Mouse (Mus musculus): ENCODE measurements around the gene Olfr554. TPM values are rescaled to one million over a fixed set of nuclear protein-coding genes. Genes with fewer than 3 reads are reported as not detected.
A peak's percentile ranks its signal among the peaks of the same experiment; 100 is the strongest.
"Not testable (repeated sequence)": the region's sequence is repeated elsewhere in the genome, so short reads cannot be mapped to it uniquely, and the experiment has no call there.

The Olfr554 gene
- total RNA-seq (2017): 0.47 TPM in 1 of 2 replicates, not detected in the other

DNA sequence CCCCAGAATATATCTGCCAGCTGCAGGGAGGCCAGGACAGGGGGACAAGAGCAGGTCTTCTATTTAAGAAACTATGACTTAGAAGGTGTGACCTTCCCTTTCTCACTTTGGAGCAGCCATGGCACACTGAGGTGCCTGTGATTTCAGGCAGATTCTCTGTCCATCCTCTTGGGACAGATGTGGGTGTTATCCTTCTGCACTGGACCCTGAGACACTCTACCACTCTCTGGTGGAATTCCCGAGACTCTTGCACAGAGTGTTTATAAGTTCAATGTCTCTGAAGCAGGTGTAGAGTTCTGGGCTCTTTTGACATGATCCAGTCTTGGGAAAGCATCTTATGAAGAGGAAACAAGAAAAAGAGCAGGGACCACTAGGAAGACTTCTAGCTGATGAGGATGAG, at the start of gene Olfr554:
Gene Olfr554 (plus strand): TSS at position 301 of the 400 bp plus-strand sequence.
- ATAC-seq (ENCODE audit: extremely low read depth, insufficient number of reproducible peaks, low FRiP score, poor library complexity, severe bottlenecking): no peak

DNA sequence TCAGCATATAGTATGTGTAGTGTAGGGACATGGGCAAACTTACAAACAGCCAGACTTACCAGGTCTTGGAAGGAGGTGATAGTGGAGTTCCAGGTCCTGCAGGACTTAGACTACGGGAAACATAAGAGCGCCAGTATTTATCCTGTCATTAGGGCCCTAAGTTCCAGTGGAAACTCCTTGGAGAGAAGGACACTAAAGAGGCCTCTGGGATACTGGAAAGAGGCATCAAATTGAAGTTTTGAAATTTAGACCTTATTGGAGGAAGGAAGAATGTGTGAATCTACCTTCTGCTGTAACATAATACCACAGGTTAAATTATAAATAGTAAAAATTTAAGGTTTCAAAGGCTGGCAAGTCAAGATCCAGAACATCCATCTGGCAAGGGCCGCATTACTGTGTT, 46.4 kb upstream of the Olfr554 start, which contains the start of gene Olfr551:
Gene Olfr551 (minus strand): TSS at position 101 of the 400 bp plus-strand sequence.
- ATAC-seq (ENCODE audit: extremely low read depth, insufficient number of reproducible peaks, low FRiP score, poor library complexity, severe bottlenecking): no peak

DNA sequence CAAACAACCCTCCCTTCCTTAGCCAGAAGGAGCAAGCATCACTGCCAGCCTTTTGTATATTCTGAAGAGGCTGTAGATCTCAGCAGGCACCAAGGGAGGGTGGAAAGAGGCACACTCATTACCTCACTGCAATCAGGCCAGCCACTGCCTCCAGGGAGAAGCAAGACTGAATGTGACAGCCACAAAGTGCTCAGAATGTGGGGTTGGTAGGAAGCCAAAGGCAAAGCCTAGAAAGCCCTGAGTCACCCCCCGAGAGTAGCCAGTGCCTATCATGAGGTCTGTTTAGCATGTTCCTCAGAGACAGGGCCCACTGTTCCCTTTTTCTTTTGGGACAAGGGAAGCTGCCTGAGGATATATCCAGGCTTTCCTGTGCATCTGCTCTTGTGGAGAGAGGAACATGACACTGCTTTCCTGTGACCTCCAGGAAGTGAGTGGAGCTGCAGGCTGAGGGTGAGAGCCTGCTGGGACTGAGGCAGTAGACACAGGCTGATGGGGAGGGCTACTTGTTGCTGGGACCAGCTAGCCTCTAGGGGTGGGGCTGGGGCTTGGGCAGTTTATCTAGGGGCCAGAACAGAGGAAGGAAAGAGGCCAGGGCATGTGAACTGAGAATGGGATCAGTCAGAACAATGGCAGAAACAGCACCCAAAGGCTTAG, 40.7 kb upstream of the Olfr554 start, which contains the start of gene Olfr552:
Gene Olfr552 (plus strand): TSS at position 393 of the 654 bp plus-strand sequence.
- ATAC-seq (ENCODE audit: extremely low read depth, insufficient number of reproducible peaks, low FRiP score, poor library complexity, severe bottlenecking): no peak

- no peak for ATAC-seq (ENCODE audit: extremely low read depth, insufficient number of reproducible peaks, low FRiP score, poor library complexity, severe bottlenecking)
These were observed 20.1 kb upstream of the Olfr554 start, which contains the start of gene Olfr553 for GRCm38 (mm10) chr7:102618118-102618517. Gene Olfr553 (minus strand): TSS chr7:102618218.

DNA sequence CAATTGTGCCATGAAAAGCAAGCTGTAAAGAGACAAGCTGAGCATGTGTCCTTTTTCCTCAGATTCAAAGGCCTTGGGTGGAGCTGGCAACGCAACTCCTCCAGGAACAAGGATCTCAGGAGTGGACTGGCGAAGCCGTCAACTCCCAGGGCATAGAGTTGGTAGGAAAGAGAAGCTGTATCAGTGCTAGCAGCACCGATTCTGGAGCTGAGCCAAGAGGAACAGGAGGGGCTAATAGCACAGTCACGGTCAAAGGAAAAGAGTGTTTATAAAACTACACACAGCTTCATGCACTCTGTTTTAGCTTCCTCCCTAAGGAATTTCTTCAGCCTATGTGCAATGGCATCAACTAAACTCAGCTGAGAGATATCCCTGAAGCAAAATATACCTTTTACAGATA, 18.6 kb upstream of the Olfr554 start:
- ATAC-seq (ENCODE audit: extremely low read depth, insufficient number of reproducible peaks, low FRiP score, poor library complexity, severe bottlenecking): no peak

DNA sequence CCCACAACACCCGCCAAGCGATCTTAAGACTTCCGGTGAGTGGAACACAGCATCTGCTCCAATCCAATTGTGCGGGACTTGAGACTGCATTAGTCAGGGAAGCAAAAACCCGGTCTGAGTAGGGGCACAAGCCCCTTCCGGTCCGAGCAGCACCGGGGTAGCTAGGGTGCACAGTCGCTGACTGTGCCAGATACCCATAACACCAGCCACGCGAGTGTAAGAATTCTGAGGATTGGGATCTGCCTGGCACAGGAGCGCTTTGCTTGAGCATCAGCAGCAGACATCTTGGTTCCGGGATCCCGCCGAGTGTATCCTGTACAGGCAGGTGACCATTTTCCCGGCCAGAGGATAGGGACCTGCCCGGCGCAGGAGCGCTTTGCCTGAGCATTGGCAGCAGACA, 17.9 kb upstream of the Olfr554 start:
- ATAC-seq (ENCODE audit: extremely low read depth, insufficient number of reproducible peaks, low FRiP score, poor library complexity, severe bottlenecking): not testable (repeated sequence)

DNA sequence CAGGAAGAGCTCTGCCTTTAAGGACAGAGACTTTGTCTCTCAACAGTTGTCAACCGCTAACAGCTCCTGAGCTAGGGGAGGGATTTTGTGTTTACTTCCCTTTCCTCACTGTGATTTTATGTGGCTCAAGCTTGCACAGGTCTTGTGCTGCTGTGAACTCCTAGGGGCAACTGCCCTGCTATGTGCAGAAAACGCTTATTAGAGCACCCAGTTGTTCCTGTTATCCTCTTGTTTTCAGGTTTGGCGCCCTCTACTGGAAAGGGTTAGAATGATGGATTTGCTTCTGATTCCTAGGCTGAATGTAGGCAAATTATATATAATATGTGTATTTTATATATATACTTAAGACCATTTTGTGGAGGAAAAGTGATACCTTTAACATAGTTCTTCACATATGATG, 1.6 kb upstream of the Olfr554 start:
- ATAC-seq (ENCODE audit: extremely low read depth, insufficient number of reproducible peaks, low FRiP score, poor library complexity, severe bottlenecking): peak; percentile 58; the same call in 1 of the 2 replicates

DNA sequence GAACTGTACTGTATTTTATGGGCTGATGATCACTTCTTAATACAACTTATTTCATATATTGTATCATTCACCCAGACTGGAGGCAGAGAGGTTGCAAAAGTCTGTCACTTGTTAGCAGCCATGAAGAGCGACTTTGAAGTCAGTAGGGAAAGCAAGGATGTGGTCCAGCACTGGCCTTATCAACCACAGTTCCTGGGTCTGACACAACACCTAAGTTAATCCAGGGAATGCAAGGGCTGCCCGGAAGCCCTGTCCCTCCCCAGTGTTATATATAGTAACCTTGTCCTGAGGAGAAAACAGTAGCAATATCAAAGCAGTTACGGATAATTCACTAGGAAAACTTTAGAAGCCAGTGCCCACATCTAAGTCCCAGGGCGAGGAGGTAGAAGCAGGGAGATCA, 6.7 kb downstream of the Olfr554 start:
- not testable (repeated sequence) for ATAC-seq (ENCODE audit: extremely low read depth, insufficient number of reproducible peaks, low FRiP score, poor library complexity, severe bottlenecking)

GRCm38 (mm10) chr7:102658523-102658922, 20.3 kb downstream of the Olfr554 start, which contains the start of gene Olfr555:
Gene Olfr555 (plus strand): TSS chr7:102658823.
- ATAC-seq (ENCODE audit: extremely low read depth, insufficient number of reproducible peaks, low FRiP score, poor library complexity, severe bottlenecking): no peak

DNA sequence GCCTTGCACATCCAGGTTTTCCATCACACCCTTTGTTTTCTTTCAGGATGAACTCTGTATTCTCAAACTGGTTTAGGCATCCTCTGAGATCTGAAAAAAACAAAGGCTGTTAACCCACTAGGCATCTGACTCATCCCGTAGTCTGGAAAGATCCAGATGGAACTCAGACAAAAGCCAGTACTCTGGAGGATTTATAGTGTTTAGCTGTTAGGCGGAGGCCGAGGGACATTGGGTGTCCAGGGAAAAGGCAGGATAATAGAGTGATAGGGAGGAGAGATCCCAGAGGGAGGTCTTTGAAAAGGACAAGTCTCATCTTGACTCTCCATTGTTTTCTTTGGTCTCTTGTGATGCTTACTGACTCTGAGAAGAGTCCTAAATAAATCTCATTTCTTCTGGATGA, 26.4 kb downstream of the Olfr554 start, which contains the start of gene Olfr556:
Gene Olfr556 (plus strand): TSS at position 301 of the 400 bp plus-strand sequence.
- no peak for ATAC-seq (ENCODE audit: extremely low read depth, insufficient number of reproducible peaks, low FRiP score, poor library complexity, severe bottlenecking)

DNA sequence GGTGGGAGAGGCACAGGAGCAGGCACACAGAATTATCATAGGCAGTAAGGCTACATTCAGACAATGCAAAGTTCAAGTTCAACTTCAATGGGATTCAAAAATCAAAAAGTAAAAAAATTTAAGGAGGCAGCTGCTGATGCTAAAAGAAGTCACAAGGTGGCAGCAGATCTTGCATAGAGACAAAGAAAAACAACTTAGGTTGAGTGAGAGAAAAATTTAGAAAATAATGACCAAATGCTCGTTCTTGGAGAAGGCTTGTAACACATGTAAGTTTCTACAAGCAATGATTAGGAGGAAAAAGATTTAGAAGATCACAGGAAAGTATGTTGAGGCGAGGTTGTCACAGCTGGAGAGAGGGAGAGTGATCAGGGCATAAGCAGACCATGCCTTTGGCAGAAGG, 27.1 kb downstream of the Olfr554 start:
- ATAC-seq (ENCODE audit: extremely low read depth, insufficient number of reproducible peaks, low FRiP score, poor library complexity, severe bottlenecking): no peak

DNA sequence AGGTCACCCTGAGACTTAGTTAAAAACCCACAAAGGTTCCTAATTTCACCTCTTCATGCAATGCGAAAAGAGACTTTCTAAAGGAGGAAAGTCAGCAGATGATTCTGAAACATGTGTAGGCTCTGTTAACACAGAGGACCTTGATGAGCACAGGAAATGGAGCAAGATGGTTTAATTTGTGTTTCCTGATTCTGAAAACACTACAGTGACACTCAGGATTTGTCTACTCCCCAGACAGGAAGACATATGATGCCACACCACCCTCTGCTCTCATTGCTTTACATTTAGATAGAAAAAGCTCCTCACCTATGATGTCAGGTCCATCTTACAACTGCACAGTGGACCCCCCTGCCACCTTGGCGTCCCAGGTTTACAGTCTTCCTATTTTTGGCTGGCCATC, 38.0 kb downstream of the Olfr554 start:
- no peak for ATAC-seq (ENCODE audit: extremely low read depth, insufficient number of reproducible peaks, low FRiP score, poor library complexity, severe bottlenecking)

GRCm38 (mm10) chr7:102681916-102682315, 43.7 kb downstream of the Olfr554 start:
- ATAC-seq (ENCODE audit: extremely low read depth, insufficient number of reproducible peaks, low FRiP score, poor library complexity, severe bottlenecking): no peak

DNA sequence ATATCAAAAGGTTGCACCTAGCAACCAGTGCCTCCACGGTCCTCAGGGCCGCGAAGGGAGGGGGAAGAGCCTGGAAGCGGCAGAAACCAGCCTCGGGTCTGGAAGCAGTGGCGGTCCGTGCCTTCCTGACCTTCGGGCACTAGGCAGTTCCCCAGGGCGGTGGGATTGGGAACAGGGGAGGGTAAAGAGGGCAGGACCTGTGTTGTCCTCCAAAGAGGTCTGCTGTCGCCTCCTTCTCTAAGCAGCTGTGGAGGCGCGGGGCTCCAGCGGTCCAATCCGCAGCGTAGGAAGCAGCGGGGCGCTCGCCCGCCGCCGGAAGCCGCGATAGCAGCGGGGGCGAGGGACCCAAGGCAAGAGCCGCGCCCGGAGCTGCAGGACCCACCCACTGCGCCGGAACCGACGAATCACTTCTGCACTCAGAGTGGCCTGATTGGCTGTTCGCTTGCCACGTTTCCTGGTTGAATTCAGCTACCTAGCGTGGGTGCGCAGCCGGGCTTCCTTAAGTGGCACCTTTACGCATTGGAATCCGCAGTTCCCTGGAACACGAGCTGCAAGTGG, 48.8 kb downstream of the Olfr554 start, which contains the start of gene Trim68:
Gene Trim68 (minus strand): TSS at position 384 of the 558 bp plus-strand sequence.
- ATAC-seq (ENCODE audit: extremely low read depth, insufficient number of reproducible peaks, low FRiP score, poor library complexity, severe bottlenecking): peak; percentile 98

Other genes with a start within 250 kb of the Olfr554 start
- 50.5 and 58.1 TPM in 2 replicates for gene Rrm1, start 196.7 kb upstream of the Olfr554 start, total RNA-seq (2017)
- gene Olfr543, start 156.8 kb upstream of the Olfr554 start, total RNA-seq (2017): not detected in 2 replicates
- gene Olfr544, start 150.1 kb upstream of the Olfr554 start, total RNA-seq (2017): not detected in 2 replicates
- gene Olfr545, start 138.9 kb upstream of the Olfr554 start, total RNA-seq (2017): not detected in 2 replicates
- not detected in 2 replicates for gene Olfr547, start 103.7 kb upstream of the Olfr554 start, total RNA-seq (2017)
- gene Olfr548-ps1, start 97.5 kb upstream of the Olfr554 start, total RNA-seq (2017): not detected in 2 replicates
- gene Olfr549, start 88.6 kb upstream of the Olfr554 start, total RNA-seq (2017): not detected in 2 replicates
- 48.9 and 65.3 TPM in 2 replicates for gene Trim21, start 72.9 kb upstream of the Olfr554 start, total RNA-seq (2017)
- 0.12 TPM in 1 of 2 replicates, not detected in the other for gene Olfr550, start 67.0 kb upstream of the Olfr554 start, total RNA-seq (2017)
- gene Olfr551, start 46.5 kb upstream of the Olfr554 start, total RNA-seq (2017): not detected in 2 replicates
- not detected in 2 replicates for gene Olfr552, start 40.7 kb upstream of the Olfr554 start, total RNA-seq (2017)
- not detected in 2 replicates for gene Olfr553, start 20.2 kb upstream of the Olfr554 start, total RNA-seq (2017)
- not detected in 2 replicates for gene Olfr555, start 20.4 kb downstream of the Olfr554 start, total RNA-seq (2017)
- gene Olfr556, start 26.5 kb downstream of the Olfr554 start, total RNA-seq (2017): not detected in 2 replicates
- gene Trim68, start 48.9 kb downstream of the Olfr554 start, total RNA-seq (2017): 10.6 and 12.5 TPM in 2 replicates
- gene Olfr557, start 57.5 kb downstream of the Olfr554 start, total RNA-seq (2017): not detected in 2 replicates
- not detected in 2 replicates for gene Olfr558, start 63.8 kb downstream of the Olfr554 start, total RNA-seq (2017)
- not detected in 2 replicates for gene Olfr33, start 80.6 kb downstream of the Olfr554 start, total RNA-seq (2017)
- not detected in 2 replicates for gene Olfr559, start 89.1 kb downstream of the Olfr554 start, total RNA-seq (2017)
- 0.37 TPM in 1 of 2 replicates, not detected in the other for gene Olfr560, start 120.9 kb downstream of the Olfr554 start, total RNA-seq (2017)
- gene Olfr78, start 121.0 kb downstream of the Olfr554 start, total RNA-seq (2017): 0.12 TPM in 1 of 2 replicates, not detected in the other
- gene Olfr561, start 132.8 kb downstream of the Olfr554 start, total RNA-seq (2017): not detected in 2 replicates
- not detected in 2 replicates for gene Olfr564, start 165.0 kb downstream of the Olfr554 start, total RNA-seq (2017)
- gene Olfr566, start 220.3 kb downstream of the Olfr554 start, total RNA-seq (2017): not detected in 2 replicates
- gene Olfr568, start 238.7 kb downstream of the Olfr554 start, total RNA-seq (2017): not detected in 2 replicates

All from neutrophil, adult 5-6 weeks (primary cell).